Mouse (Mus musculus): ENCODE data around the gene Elobl. TPM values are rescaled to one million over a fixed set of nuclear protein-coding genes. Genes with fewer than 3 reads are reported as not detected.

The Elobl gene
- polyA plus RNA-seq, 1 experiment from 2014 or later = not detected

- 91% methylated on average over 2 of the region's 2 CpGs for WGBS
- DNase-seq (ENCODE audit: low spot score) (no peak), ATAC-seq (ENCODE audit: insufficient read depth, low FRiP score, low TSS enrichment) (no peak)
- H3K9me3 ChIP-seq (ENCODE audit: control insufficient read depth, low read length) = no peaks in the 10 kb centered on the region
- H3K27me3 ChIP-seq (ENCODE audit: control insufficient read depth, insufficient read depth, low read length) = no peaks in the 10 kb centered on the region
- no peak overlapping the region for H3K27ac ChIP-seq (ENCODE audit: low read depth, low read length)
- H3K9ac ChIP-seq (ENCODE audit: low read length) = no peak overlapping the region
- no peak overlapping the region for H3K4me3 ChIP-seq (ENCODE audit: low read depth, low read length)
- no peak overlapping the region for H3K4me2 ChIP-seq (ENCODE audit: low read depth)
- no peaks in the 10 kb centered on the region for H3K4me1 ChIP-seq (ENCODE audit: control insufficient read depth, insufficient read depth, low read length)
- H3K36me3 ChIP-seq (ENCODE audit: control insufficient read depth, insufficient read depth, low read length) = peaks cover 2% of the 10 kb centered on the region; the same call in 1 of the 2 replicates
Measured at GRCm38 (mm10) chr11:88951576-88951975, 15.2 kb downstream of the Elobl start.

DNA sequence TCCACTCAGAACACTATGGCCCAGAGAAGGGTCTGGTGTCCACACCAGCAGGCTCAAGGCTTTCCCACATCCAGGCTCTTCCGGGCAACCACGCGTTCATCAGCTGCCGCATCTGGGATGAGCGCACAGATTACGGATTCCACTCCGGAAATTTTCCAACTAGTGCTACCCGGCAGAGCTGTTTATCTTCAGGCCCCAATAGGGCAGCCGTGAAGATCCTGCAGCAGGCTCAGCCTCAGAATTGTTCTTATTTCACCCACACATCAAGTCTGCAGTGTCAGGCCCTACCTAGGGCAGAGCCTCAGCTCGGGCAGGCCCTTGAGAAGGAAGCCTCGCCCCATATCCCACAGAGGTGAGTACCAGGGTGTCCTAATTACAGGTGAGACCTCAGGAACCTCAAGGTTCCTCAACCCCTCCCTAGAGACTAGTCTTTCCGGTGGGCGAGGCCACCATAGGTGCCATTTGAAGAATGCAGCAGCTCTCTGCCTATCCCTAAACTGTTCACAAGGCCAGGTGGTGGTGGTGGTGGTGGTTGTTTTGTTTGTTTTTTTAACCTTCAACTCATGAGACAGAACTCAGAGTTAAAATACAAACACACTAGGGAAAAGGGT is 16.0 kb downstream of the Elobl start:
- no peak overlapping the region for H3K9ac ChIP-seq (ENCODE audit: low read length)
- no peak overlapping the region for H3K4me3 ChIP-seq (ENCODE audit: low read depth, low read length)
- ATAC-seq (ENCODE audit: insufficient read depth, low FRiP score, low TSS enrichment) (no peak), DNase-seq (ENCODE audit: low spot score) (no peak)
- H3K4me1 ChIP-seq (ENCODE audit: control insufficient read depth, insufficient read depth, low read length) = no peaks in the 10 kb centered on the region
- WGBS = 93% methylated on average over 13 of the region's 13 CpGs
- no peaks in the 10 kb centered on the region for H3K9me3 ChIP-seq (ENCODE audit: control insufficient read depth, low read length)
- H3K36me3 ChIP-seq (ENCODE audit: control insufficient read depth, insufficient read depth, low read length) = peaks cover 2% of the 10 kb centered on the region; the same call in 1 of the 2 replicates
- no peak overlapping the region for H3K4me2 ChIP-seq (ENCODE audit: low read depth)
- no peak overlapping the region for H3K27ac ChIP-seq (ENCODE audit: low read depth, low read length)
- H3K27me3 ChIP-seq (ENCODE audit: control insufficient read depth, insufficient read depth, low read length) = no peaks in the 10 kb centered on the region

GRCm38 (mm10) chr11:88949802-88950639 is 16.7 kb downstream of the Elobl start:
- no peak for ATAC-seq (ENCODE audit: insufficient read depth, low FRiP score, low TSS enrichment)
- H3K4me3 ChIP-seq (ENCODE audit: low read depth, low read length) = no peak overlapping the region
- no peak overlapping the region for H3K27ac ChIP-seq (ENCODE audit: low read depth, low read length)
- H3K4me1 ChIP-seq (ENCODE audit: control insufficient read depth, insufficient read depth, low read length) = no peaks in the 10 kb centered on the region
- no peaks in the 10 kb centered on the region for H3K9me3 ChIP-seq (ENCODE audit: control insufficient read depth, low read length)
- H3K4me2 ChIP-seq (ENCODE audit: low read depth) = no peak overlapping the region
- DNase-seq (ENCODE audit: low spot score) = no peak
- no peak overlapping the region for H3K9ac ChIP-seq (ENCODE audit: low read length)
- peaks cover 2% of the 10 kb centered on the region for H3K36me3 ChIP-seq (ENCODE audit: control insufficient read depth, insufficient read depth, low read length)
- no peaks in the 10 kb centered on the region for H3K27me3 ChIP-seq (ENCODE audit: control insufficient read depth, insufficient read depth, low read length)
- WGBS = 90% methylated on average over 8 of the region's 8 CpGs

DNA sequence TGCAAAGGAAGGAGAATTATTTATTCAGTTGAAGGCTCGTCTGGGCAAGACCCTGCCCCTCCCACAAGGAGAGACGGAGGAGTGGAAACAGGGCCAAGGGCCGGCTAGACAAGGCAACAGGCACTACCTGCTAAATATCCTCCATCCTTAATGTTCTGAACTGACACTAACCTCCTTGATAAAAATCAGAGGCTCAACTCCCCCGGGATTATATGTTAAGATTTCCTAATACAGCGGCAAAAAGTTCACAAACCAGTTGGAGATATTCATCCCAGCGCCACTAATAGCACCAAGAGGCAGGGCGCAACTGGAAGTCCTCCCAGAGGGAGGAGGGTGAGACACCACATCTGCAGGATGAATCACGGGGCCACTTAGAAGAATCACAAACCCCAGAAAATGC is 17.8 kb downstream of the Elobl start:
- WGBS = 79% methylated on average over 8 of the region's 8 CpGs
- H3K27me3 ChIP-seq (ENCODE audit: control insufficient read depth, insufficient read depth, low read length) = no peaks in the 10 kb centered on the region
- no peaks in the 10 kb centered on the region for H3K4me1 ChIP-seq (ENCODE audit: control insufficient read depth, insufficient read depth, low read length)
- H3K27ac ChIP-seq (ENCODE audit: low read depth, low read length) = no peak overlapping the region
- no peak overlapping the region for H3K9ac ChIP-seq (ENCODE audit: low read length)
- no peak overlapping the region for H3K4me2 ChIP-seq (ENCODE audit: low read depth)
- ATAC-seq (ENCODE audit: insufficient read depth, low FRiP score, low TSS enrichment) (no peak), DNase-seq (ENCODE audit: low spot score) (no peak)
- peaks cover 2% of the 10 kb centered on the region for H3K36me3 ChIP-seq (ENCODE audit: control insufficient read depth, insufficient read depth, low read length)
- no peaks in the 10 kb centered on the region for H3K9me3 ChIP-seq (ENCODE audit: control insufficient read depth, low read length)
- no peak overlapping the region for H3K4me3 ChIP-seq (ENCODE audit: low read depth, low read length)

DNA sequence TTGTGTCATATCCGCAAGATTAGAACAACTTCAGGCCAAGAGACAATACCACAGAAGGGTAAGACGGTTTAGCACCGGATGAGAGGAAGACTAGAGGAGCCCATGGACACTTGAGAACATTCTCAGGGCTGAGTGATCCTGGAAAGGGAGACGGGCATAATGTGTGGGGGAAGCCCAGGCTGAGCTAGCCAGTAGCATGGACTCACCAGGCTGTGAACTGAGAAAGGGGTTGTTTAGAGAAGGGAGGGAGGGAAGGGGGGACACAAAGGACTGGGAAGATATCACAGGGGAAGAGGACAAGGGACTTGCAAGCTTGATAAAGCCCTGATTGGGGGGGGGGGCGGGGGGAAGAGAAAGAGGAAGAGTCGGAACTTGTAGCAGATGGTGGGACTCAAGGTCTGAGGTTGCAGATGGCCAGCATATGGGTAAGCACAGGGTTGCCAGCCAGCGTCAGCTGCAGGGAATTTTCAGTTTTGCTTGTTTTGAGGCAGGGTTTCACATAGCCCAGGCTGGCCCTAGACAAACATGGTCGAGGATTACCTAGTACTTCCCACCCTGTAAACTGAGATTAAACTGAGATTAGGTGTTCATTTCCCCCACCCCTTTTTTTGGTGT is 20.7 kb downstream of the Elobl start:
- Histone ChIP-seq H3K4me3 (ENCODE audit: low read depth, low read length) (no peak overlapping the region), H3K9me3 (ENCODE audit: control insufficient read depth, low read length) (no peaks in the 10 kb centered on the region), H3K4me1 (ENCODE audit: control insufficient read depth, insufficient read depth, low read length) (no peaks in the 10 kb centered on the region), H3K4me2 (ENCODE audit: low read depth) (no peak overlapping the region), H3K36me3 (ENCODE audit: control insufficient read depth, insufficient read depth, low read length) (peaks cover 2% of the 10 kb centered on the region), H3K9ac (ENCODE audit: low read length) (no peak overlapping the region), H3K27ac (ENCODE audit: low read depth, low read length) (no peak overlapping the region), H3K27me3 (ENCODE audit: control insufficient read depth, insufficient read depth, low read length) (no peaks in the 10 kb centered on the region)
- ATAC-seq (ENCODE audit: insufficient read depth, low FRiP score, low TSS enrichment) (no peak), DNase-seq (ENCODE audit: low spot score) (no peak)
- 82% methylated on average over 8 of the region's 8 CpGs for WGBS

DNA sequence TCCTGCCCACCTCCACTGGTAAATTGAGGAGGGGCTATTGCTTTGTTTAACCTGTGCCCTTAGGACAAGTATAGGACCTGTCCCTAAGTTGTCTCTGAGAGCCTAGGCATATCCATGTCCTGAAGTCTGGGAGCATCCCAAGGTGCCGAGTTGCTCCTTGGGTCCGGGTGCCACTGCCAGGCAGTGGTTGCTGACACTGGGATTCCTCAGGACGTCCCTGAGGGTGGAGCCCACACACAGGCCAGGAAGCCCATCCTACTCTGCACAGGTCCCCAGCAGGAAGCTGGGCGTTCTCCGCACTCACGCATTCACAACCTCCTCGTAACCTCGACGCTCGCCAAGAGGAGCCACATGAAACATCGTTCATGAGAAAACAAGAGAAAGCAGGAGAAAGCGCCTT is 25.2 kb downstream of the Elobl start:
- ATAC-seq (ENCODE audit: insufficient read depth, low FRiP score, low TSS enrichment) = no peak
- H3K4me3 ChIP-seq (ENCODE audit: low read depth, low read length) = no peak overlapping the region
- H3K27ac ChIP-seq (ENCODE audit: low read depth, low read length) = no peak overlapping the region
- H3K27me3 ChIP-seq (ENCODE audit: control insufficient read depth, insufficient read depth, low read length) = no peaks in the 10 kb centered on the region
- H3K9ac ChIP-seq (ENCODE audit: low read length) = no peak overlapping the region
- no peaks in the 10 kb centered on the region for H3K4me1 ChIP-seq (ENCODE audit: control insufficient read depth, insufficient read depth, low read length)
- no peaks in the 10 kb centered on the region for H3K9me3 ChIP-seq (ENCODE audit: control insufficient read depth, low read length)
- DNase-seq (ENCODE audit: low spot score) = no peak
- H3K4me2 ChIP-seq (ENCODE audit: low read depth) = no peak overlapping the region
- 81% methylated on average over 12 of the region's 12 CpGs for WGBS
- no peaks in the 10 kb centered on the region; the same call in none of the 2 replicates for H3K36me3 ChIP-seq (ENCODE audit: control insufficient read depth, insufficient read depth, low read length)

DNA sequence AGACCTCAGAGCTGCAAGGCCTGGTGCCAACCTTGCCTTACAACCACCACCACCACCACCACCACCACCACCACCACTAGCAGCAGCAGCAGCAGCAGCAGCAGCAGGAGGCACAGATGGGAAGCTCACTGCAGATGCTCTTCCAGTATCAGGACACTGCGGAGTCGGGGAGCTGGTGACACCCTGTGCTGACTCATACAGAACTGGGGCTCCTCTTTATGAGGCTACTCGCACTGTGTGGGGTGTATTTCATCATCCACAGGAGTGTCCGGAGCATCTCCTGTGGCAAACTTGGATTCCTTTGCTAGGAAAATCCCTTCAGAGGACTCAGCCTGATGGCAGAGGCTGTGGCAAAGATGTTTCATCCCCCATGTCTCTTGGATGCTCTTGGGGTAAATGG is 27.1 kb downstream of the Elobl start:
- ATAC-seq (ENCODE audit: insufficient read depth, low FRiP score, low TSS enrichment) = no peak
- 96% methylated on average over 4 of the region's 4 CpGs for WGBS
- Histone ChIP-seq H3K4me2 (ENCODE audit: low read depth) (no peak overlapping the region), H3K4me1 (ENCODE audit: control insufficient read depth, insufficient read depth, low read length) (no peaks in the 10 kb centered on the region), H3K27ac (ENCODE audit: low read depth, low read length) (no peak overlapping the region), H3K4me3 (ENCODE audit: low read depth, low read length) (no peak overlapping the region), H3K9me3 (ENCODE audit: control insufficient read depth, low read length) (no peaks in the 10 kb centered on the region), H3K27me3 (ENCODE audit: control insufficient read depth, insufficient read depth, low read length) (no peaks in the 10 kb centered on the region), H3K36me3 (ENCODE audit: control insufficient read depth, insufficient read depth, low read length) (peaks cover 2% of the 10 kb centered on the region; the same call in 1 of the 2 replicates), H3K9ac (ENCODE audit: low read length) (no peak overlapping the region)
- no peak for DNase-seq (ENCODE audit: low spot score)

DNA sequence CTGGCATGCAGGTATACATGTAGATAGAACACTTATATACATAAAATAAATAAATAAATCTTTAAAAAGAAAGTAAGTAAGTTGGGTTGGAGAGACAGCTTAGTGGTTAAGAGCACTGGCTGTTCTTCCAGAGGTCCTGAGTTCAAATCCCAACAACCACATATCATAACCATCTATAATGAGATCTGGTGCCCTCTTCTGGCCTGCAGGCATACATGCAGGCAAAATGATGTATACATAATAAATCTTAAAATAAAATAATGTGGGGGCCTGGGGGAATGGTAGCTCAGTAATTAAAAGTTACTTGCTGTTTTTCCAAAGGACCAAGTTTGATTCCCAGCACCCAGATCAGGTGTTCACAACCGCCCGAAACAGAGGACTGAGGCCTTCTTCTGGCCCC is 28.0 kb downstream of the Elobl start:
- Histone ChIP-seq H3K9ac (ENCODE audit: low read length) (no peak overlapping the region), H3K4me2 (ENCODE audit: low read depth) (no peak overlapping the region), H3K4me1 (ENCODE audit: control insufficient read depth, insufficient read depth, low read length) (no peaks in the 10 kb centered on the region), H3K27ac (ENCODE audit: low read depth, low read length) (no peak overlapping the region), H3K9me3 (ENCODE audit: control insufficient read depth, low read length) (no peaks in the 10 kb centered on the region), H3K27me3 (ENCODE audit: control insufficient read depth, insufficient read depth, low read length) (no peaks in the 10 kb centered on the region), H3K36me3 (ENCODE audit: control insufficient read depth, insufficient read depth, low read length) (peaks cover 2% of the 10 kb centered on the region; the same call in 1 of the 2 replicates), H3K4me3 (ENCODE audit: low read depth, low read length) (no peak overlapping the region)
- WGBS = 95% methylated on average over 2 of the region's 2 CpGs
- DNase-seq (ENCODE audit: low spot score) = no peak
- no peak for ATAC-seq (ENCODE audit: insufficient read depth, low FRiP score, low TSS enrichment)
